Mouse (Mus musculus) intestine, embryonic 16.5 days (tissue): ENCODE results near the gene Hoxa9. TPM values are rescaled to one million over a fixed set of nuclear protein-coding genes. Genes with fewer than 3 reads are reported as not detected.

Experiments used
- ATAC-seq: fragments of 200-750 bp; cut with Nextera tagmentation; 2 replicates; pipeline ENCODE4 v1.8.0; 2017; ENCODE audit warnings: moderate TSS enrichment, moderate library complexity
- H3K27ac ChIP-seq: fragments of 300-500 bp; sonication (generic); 2 replicates; pipeline ENCODE4 v1.5.1; 2014; ENCODE audit warnings: mild to moderate bottlenecking, low read length
- H3K27me3 ChIP-seq: fragments of 300-500 bp; sonication (generic); replicated peaks from 2 replicates; pipeline ENCODE4 v1.6.1; 2014; ENCODE audit warnings: low read length, control low read depth, mixed read lengths; ENCODE audit not compliant: control insufficient read depth, insufficient read depth
- H3K36me3 ChIP-seq: fragments of 300-500 bp; sonication (generic); 2 replicates; pipeline ENCODE4 v1.6.1; 2014; ENCODE audit warnings: low read length, control low read depth; ENCODE audit not compliant: control insufficient read depth, insufficient read depth
- H3K4me1 ChIP-seq: fragments of 300-500 bp; sonication (generic); 2 replicates; pipeline ENCODE4 v1.6.1; 2014; ENCODE audit warnings: low read length, control low read depth, mixed read lengths; ENCODE audit not compliant: control insufficient read depth, insufficient read depth
- H3K4me2 ChIP-seq: fragments of 300-500 bp; sonication (generic); 2 replicates; pipeline ENCODE4 v1.6.1; 2014; ENCODE audit warnings: low read depth, low read length, control low read depth
- H3K4me3 ChIP-seq: fragments of 300-500 bp; sonication (generic); 2 replicates; pipeline ENCODE4 v1.5.1; 2014; ENCODE audit warnings: mild to moderate bottlenecking, low read length
- H3K9ac ChIP-seq: fragments of 300-500 bp; sonication (generic); 2 replicates; pipeline ENCODE4 v1.6.1; 2014; ENCODE audit warnings: low read depth, low read length
- H3K9me3 ChIP-seq: fragments of 300-500 bp; sonication (generic); 2 replicates; pipeline ENCODE4 v1.6.1; 2016; ENCODE audit warnings: low read length, control low read depth; ENCODE audit not compliant: control insufficient read depth
- WGBS: fragments of 180-500 bp; shearing (Covaris S2); extraction: QIAGEN DNeasy Blood & Tissue Kit; methylation state at CpG from one replicate; pipeline ENCODE4 v1.1.7; 2014; 5-methylcytosine and 5-hydroxymethylcytosine counted together
- polyA plus RNA-seq: library from polyadenylated mRNA; unstranded; fragments of >200 nt; fragmentation: Nextera tagmentation; extraction: Ambion mirVana; gene quantifications from 2 replicates; pipeline ENCODE4 v1.2.1, GENCODE M21; 2015

Hoxa9 gene
- polyA plus RNA-seq, 1 experiment from 2014 or later = 3.2 TPM

DNA sequence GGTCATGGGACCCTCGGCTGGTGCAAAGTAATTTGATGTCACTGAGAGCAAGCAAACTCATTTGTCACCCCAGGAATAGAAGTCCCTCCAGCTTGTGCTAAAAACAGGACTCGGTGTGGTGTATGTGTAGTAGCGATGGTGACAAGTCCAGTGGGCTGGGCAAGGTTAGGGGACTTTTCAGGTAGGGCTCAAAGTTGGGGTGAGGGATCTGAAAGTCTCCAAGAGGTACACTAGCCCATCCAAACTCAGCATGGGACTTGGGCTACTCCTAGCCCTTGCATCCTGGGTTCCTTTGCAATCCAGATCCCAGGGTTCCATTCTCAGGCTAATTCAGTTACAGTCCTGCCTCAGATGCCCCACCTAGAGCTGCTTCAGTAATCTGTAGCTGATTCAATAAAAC lies 37.9 kb upstream of the Hoxa9 start:
- Histone ChIP-seq H3K4me1 (no peaks in the 10 kb centered on the region), H3K36me3 (no peaks in the 10 kb centered on the region), H3K9me3 (no peaks in the 10 kb centered on the region), H3K27ac (no peak overlapping the region), H3K4me3 (no peak overlapping the region), H3K9ac (no peak overlapping the region), H3K27me3 (peaks cover 84% of the 10 kb centered on the region), H3K4me2 (no peak overlapping the region)
- 5% methylated on average over 3 of the region's 3 CpGs for WGBS
- ATAC-seq = no peak

DNA sequence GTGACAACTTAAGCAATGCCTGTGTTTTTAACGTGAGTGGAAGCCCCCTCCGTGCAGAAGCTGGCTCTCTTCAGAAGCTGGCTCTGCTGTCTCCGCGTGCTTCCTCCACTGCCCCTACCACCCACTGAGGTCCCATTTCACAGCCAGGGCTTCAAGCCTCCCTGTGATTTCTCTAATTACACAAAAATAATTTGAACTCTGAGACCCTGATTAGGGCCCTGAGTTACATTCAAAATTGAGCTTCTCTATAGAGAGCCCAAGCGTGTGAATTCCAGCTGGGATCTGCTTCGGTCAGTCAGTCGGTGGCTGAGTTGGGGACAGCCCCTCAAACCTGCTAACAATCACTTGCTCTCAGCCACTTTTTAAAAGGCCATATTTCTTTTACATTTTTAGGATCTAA lies 37.5 kb upstream of the Hoxa9 start:
- H3K9ac ChIP-seq = no peak overlapping the region
- peaks cover 84% of the 10 kb centered on the region for H3K27me3 ChIP-seq
- H3K36me3 ChIP-seq = no peaks in the 10 kb centered on the region
- 14% methylated on average over 7 of the region's 7 CpGs for WGBS
- ATAC-seq = no peak
- H3K4me2 ChIP-seq = no peak overlapping the region
- H3K4me3 ChIP-seq = no peak overlapping the region
- no peak overlapping the region for H3K27ac ChIP-seq
- H3K9me3 ChIP-seq = no peaks in the 10 kb centered on the region
- H3K4me1 ChIP-seq = no peaks in the 10 kb centered on the region

DNA sequence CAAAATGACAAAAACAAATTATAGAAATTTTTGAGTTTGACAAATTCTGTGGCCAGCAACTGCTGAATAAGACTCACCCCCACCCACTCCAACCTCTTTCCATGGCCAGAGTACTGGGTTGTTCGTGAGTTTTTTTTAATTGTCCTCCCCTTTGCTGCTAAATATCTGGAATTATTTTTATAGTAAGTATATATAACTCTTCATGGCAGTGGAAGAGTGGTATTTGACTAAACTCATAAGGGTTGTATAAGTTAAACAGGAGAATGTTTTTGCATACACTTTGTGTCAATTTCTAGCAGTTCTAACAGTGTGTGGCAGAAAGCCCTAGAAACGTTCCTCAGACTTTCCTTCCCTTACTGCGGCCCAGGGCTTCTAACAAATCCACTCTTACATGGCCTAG lies 36.8 kb upstream of the Hoxa9 start:
- Histone ChIP-seq H3K36me3 (no peaks in the 10 kb centered on the region), H3K4me3 (no peak overlapping the region), H3K9ac (no peak overlapping the region), H3K27me3 (peaks cover 83% of the 10 kb centered on the region), H3K27ac (no peak overlapping the region), H3K4me2 (no peak overlapping the region), H3K4me1 (no peaks in the 10 kb centered on the region), H3K9me3 (no peaks in the 10 kb centered on the region)
- WGBS = 11% methylated on average over 3 of the region's 3 CpGs
- ATAC-seq = no peak

DNA sequence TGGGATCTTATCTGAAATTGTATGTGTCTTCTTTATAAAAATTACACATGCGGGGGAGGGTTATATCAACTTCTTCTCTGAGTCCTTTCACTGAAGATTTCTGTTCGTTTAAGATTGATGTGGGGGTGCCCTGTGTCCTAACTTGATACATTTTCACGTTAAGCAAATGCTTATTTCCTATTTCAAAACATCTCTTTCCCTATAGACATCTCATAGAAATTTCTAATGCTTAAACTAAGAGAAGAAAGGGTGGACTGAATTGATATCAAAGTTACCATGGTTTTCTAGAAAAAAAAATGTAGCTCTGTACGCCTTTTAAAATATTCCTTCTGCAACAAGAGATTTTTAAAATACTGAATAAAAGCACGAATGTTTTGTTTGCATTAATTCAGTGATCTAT lies 36.3 kb upstream of the Hoxa9 start:
- Histone ChIP-seq H3K4me3 (no peak overlapping the region), H3K27me3 (peaks cover 82% of the 10 kb centered on the region), H3K9ac (no peak overlapping the region), H3K36me3 (no peaks in the 10 kb centered on the region), H3K27ac (no peak overlapping the region), H3K4me2 (no peak overlapping the region), H3K4me1 (no peaks in the 10 kb centered on the region), H3K9me3 (no peaks in the 10 kb centered on the region)
- no peak for ATAC-seq
- WGBS = 26% methylated on average over 5 of the region's 5 CpGs

DNA sequence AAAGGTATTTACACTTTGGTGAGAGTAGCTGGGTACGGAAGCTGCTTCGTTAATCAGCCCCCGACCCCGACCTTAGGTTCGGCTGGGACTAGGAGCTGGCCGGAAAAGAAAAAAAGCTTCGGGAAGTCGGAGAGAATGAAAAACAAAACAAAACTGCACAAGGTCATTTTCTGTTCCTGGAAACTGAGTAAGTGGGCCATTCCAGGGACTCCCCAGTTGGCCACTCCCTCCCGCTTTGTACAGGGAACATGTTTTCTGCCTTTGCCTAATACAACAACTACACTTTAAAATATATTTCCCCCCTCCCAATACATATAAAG lies 35.7 kb upstream of the Hoxa9 start:
- no peak for ATAC-seq
- H3K27ac ChIP-seq = no peak overlapping the region
- H3K4me1 ChIP-seq = no peaks in the 10 kb centered on the region
- WGBS = 5% methylated on average over 9 of the region's 9 CpGs
- peaks cover 84% of the 10 kb centered on the region for H3K27me3 ChIP-seq
- H3K36me3 ChIP-seq = no peaks in the 10 kb centered on the region
- no peak overlapping the region for H3K4me2 ChIP-seq
- no peak overlapping the region for H3K9ac ChIP-seq
- H3K4me3 ChIP-seq = no peak overlapping the region
- no peaks in the 10 kb centered on the region for H3K9me3 ChIP-seq

DNA sequence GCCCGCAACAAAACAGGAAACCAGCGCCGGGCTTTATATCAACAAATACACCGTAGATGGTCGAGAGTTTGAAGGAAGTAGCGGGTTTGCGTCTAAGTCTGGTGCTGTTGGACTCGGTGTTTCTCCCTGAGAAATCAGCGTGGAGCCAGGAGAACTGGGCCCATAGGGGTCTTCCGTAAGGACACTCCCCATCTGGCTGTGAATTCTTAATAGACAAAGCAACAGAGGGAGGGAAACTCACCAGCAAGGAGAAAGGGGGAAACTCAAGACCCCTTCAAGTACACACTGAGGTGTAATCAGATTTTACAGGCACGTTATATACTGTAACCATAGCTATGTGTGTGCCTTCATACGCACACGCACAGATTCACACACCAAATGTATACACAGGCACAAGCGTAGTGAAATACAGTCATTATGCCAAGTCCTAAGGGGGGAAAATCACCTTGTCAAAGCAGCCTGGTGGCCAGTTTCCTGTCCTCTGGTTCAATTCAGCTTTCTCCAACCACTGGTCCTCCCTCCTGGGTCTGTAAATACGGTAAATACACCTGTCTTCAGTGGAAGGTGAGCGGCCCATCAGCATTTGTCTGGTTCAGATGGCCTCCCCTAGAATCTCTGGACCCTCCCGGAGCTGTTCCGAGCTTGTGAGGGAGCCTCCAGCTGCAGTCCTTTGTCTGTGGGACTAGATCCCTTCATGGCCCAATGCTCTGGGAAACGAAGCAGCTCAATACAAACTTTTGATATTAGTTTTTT lies 35.2 kb upstream of the Hoxa9 start:
- H3K4me1 ChIP-seq = no peaks in the 10 kb centered on the region
- H3K4me3 ChIP-seq = no peak overlapping the region
- peaks cover 85% of the 10 kb centered on the region for H3K27me3 ChIP-seq
- no peak overlapping the region for H3K9ac ChIP-seq
- ATAC-seq = no peak
- no peak overlapping the region for H3K27ac ChIP-seq
- H3K4me2 ChIP-seq = no peak overlapping the region
- WGBS = 3% methylated on average over 19 of the region's 19 CpGs
- no peaks in the 10 kb centered on the region for H3K36me3 ChIP-seq
- no peaks in the 10 kb centered on the region for H3K9me3 ChIP-seq

DNA sequence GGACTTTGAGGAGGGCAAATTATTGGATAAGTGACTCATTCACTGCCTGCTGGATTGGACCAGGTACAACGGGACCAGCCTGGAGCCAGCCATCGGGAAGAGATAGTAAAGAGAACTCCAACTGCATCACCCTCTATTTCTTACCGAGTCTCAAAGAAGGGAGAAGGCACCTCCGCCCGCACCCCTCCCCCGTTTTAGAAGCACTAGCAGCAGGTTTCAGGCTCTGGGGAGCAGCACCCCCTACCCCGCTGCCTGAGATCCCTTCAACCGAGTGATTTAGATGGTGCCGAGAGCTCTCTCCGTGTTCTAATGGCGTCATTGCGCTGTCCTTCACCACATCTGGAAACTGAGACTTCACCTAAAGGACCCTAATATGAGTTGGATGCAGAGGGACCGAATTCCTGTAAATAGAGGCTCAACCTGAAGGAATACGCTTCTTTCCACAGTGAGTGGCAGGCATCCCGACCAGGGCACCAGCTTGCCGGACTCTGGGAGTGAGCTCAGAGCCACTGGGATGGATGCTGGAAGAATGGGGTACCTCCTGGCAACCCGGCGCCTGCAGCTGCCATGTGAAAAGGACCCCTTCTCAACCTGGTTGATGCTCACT lies 34.5 kb upstream of the Hoxa9 start:
- no peaks in the 10 kb centered on the region for H3K36me3 ChIP-seq
- no peak overlapping the region for H3K9ac ChIP-seq
- H3K9me3 ChIP-seq = no peaks in the 10 kb centered on the region
- H3K27me3 ChIP-seq = peaks cover 87% of the 10 kb centered on the region
- no peak for ATAC-seq
- no peak overlapping the region for H3K4me3 ChIP-seq
- H3K27ac ChIP-seq = no peak overlapping the region
- WGBS = 3% methylated on average over 18 of the region's 18 CpGs
- peaks cover 3% of the 10 kb centered on the region for H3K4me1 ChIP-seq
- H3K4me2 ChIP-seq = no peak overlapping the region

DNA sequence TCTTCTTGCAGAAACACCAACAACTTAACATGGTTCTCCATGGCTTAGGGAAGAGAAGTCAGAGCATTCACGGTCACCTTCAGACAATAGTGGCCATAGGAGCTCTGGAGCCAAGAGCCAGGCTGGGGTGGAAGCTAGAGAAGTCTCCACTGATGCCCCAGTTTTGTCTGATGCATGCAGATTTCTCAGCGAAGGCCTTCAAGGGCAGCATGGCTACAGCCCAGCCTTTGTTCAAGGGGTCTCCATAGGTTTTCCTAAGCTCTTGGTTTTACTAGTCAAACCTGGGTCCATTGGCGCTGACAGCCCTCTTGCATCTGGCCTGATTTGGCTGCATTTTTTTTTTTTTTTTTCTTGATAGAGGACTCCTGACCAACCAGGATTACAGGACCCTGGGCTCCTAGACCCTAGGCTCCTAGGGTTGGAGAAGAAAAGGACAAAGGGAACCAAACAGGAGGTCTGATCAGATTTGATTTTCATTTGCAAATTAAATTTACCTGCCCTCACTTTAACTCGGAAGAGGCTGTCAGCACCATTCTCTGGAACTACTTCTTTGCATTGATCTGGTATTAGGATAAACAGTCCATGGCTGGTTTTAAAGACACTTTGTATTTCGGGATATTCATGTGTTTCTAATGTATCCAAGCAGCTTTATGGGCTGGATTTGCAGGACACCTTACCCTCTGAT lies 33.4 kb upstream of the Hoxa9 start:
- no peaks in the 10 kb centered on the region for H3K36me3 ChIP-seq
- H3K9me3 ChIP-seq = no peaks in the 10 kb centered on the region
- no peak overlapping the region for H3K27ac ChIP-seq
- WGBS = 10% methylated on average over 5 of the region's 5 CpGs
- H3K9ac ChIP-seq = no peak overlapping the region
- no peak for ATAC-seq
- no peak overlapping the region for H3K4me2 ChIP-seq
- H3K4me1 ChIP-seq = peaks cover 11% of the 10 kb centered on the region
- H3K4me3 ChIP-seq = no peak overlapping the region
- peaks cover 87% of the 10 kb centered on the region for H3K27me3 ChIP-seq

DNA sequence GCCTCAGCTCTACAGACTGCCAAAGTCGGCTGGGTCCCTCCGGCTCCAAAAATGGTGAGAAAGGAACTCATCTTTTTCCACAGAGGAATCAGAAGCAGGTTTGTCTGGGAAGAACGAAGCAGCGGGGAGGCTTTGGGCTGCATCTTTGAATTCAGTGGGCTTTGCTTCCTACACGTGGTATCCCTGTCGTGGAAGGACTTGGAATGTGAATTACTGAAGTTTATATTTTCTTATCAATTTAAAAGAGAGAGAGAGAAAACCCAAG lies 32.4 kb upstream of the Hoxa9 start:
- WGBS = 8% methylated on average over 6 of the region's 6 CpGs
- Histone ChIP-seq H3K27me3 (peaks cover 84% of the 10 kb centered on the region), H3K9ac (no peak overlapping the region), H3K36me3 (no peaks in the 10 kb centered on the region), H3K4me2 (no peak overlapping the region), H3K9me3 (no peaks in the 10 kb centered on the region), H3K4me3 (no peak overlapping the region), H3K27ac (no peak overlapping the region), H3K4me1 (peaks cover 11% of the 10 kb centered on the region)
- ATAC-seq = no peak
